Mouse (Mus musculus) spleen, adult 2 months (tissue): ENCODE measurements around the gene Sell.

Source experiments
- CTCF ChIP-seq: fragments of 200-500 bp; IDR thresholded peaks from 2 replicates; pipeline ENCODE4 v1.5.1; 2011; ENCODE audit warnings: mild to moderate bottlenecking, inconsistent platforms; ENCODE audit not compliant: insufficient read depth, insufficient read length, insufficient replicate concordance; ENCODE audit errors: extremely low read depth
- POLR2A ChIP-seq: fragments of 200-500 bp; IDR thresholded peaks from 2 replicates; pipeline ENCODE4 v1.6.1; 2011; ENCODE audit warnings: low read depth, low read length, inconsistent platforms

- no peak for TF ChIP-seq POLR2A
- no peak for TF ChIP-seq CTCF
Measured at GRCm38 (mm10) chr1:164072001-164072400, 10.2 kb downstream of the Sell start.
